Mouse (Mus musculus): ENCODE data around the gene Dapk2. TPM values are rescaled to one million over a fixed set of nuclear protein-coding genes. Genes with fewer than 3 reads are reported as not detected.

The Dapk2 gene
- polyA plus RNA-seq, 1 experiment from 2014 or later, result 6.0 TPM

GRCm38 (mm10) chr9:66239173-66239572, 81.2 kb downstream of the Dapk2 start:
- H3K9ac ChIP-seq, result no peak overlapping the region
- no peaks in the 10 kb centered on the region for H3K9me3 ChIP-seq
- no peak for ATAC-seq (ENCODE audit: insufficient number of reproducible peaks, insufficient read depth, low FRiP score, low TSS enrichment)
- H3K4me3 ChIP-seq, result no peak overlapping the region
- 54% methylated on average over 7 of the region's 7 CpGs for WGBS
- no peak overlapping the region for H3K4me2 ChIP-seq (replicated peaks)
- H3K27me3 ChIP-seq, result no peaks in the 10 kb centered on the region
- no peak overlapping the region for H3K27ac ChIP-seq
- no peaks in the 10 kb centered on the region for H3K4me1 ChIP-seq
- no peaks in the 10 kb centered on the region for H3K36me3 ChIP-seq

- Histone ChIP-seq H3K4me3 (no peak overlapping the region), H3K27ac (no peak overlapping the region), H3K36me3 (no peaks in the 10 kb centered on the region), H3K9ac (no peak overlapping the region), H3K4me2 (replicated peaks) (no peak overlapping the region), H3K27me3 (no peaks in the 10 kb centered on the region), H3K9me3 (no peaks in the 10 kb centered on the region), H3K4me1 (no peaks in the 10 kb centered on the region)
- ATAC-seq (ENCODE audit: insufficient number of reproducible peaks, insufficient read depth, low FRiP score, low TSS enrichment), result no peak
- WGBS, result 64% methylated on average over 3 of the region's 3 CpGs
Observed at GRCm38 (mm10) chr9:66239691-66240090, 81.7 kb downstream of the Dapk2 start.

DNA sequence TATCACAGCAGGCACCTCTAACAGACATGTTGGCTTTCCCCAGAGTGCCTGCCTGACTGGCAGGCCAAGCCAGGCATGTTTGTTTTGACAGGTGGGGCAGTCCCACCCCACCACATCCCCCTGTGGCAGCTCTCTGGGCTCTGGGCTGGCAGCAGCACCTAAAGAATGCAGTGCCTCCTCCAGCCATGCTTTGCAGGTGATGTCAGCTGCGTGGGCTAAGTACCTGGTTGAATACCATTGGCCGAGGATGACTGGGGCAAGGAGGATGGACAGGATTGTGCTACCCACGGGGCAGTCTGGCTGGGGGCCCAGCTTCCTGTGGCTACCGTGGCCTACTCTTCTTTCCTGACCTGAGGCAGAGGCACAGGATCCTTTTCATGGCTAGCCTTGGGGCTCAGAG, 82.5 kb downstream of the Dapk2 start:
- Histone ChIP-seq H3K27me3 (no peaks in the 10 kb centered on the region), H3K4me1 (no peaks in the 10 kb centered on the region), H3K4me3 (no peak overlapping the region), H3K9me3 (no peaks in the 10 kb centered on the region), H3K27ac (no peak overlapping the region), H3K4me2 (replicated peaks) (no peak overlapping the region), H3K36me3 (no peaks in the 10 kb centered on the region), H3K9ac (no peak overlapping the region)
- 43% methylated on average over 4 of the region's 4 CpGs for WGBS
- no peak for ATAC-seq (ENCODE audit: insufficient number of reproducible peaks, insufficient read depth, low FRiP score, low TSS enrichment)

DNA sequence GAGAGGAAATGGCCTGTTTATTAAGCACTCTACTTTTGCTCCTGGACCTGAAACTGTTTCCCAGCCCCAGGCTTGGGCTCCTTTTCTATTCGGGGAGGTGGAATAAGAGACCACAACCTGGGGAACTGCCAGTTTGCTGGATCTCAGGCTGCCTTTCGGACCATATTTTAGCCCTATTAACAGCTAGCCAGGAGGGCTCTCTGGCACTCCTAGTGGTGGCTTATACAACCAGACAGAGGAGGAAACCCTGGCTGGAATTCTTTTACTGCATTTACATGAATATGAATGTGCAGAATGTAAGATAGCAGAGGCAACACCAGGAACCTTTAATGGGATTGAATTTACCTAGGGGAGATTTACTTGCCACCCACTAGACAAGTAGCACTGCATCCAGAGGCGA, 83.0 kb downstream of the Dapk2 start:
- no peak for ATAC-seq (ENCODE audit: insufficient number of reproducible peaks, insufficient read depth, low FRiP score, low TSS enrichment)
- 53% methylated on average over 3 of the region's 3 CpGs for WGBS
- H3K36me3 ChIP-seq, result no peaks in the 10 kb centered on the region
- no peak overlapping the region for H3K4me2 ChIP-seq (replicated peaks)
- no peaks in the 10 kb centered on the region for H3K27me3 ChIP-seq
- no peak overlapping the region for H3K27ac ChIP-seq
- H3K9me3 ChIP-seq, result no peaks in the 10 kb centered on the region
- no peaks in the 10 kb centered on the region for H3K4me1 ChIP-seq
- no peak overlapping the region for H3K4me3 ChIP-seq
- no peak overlapping the region for H3K9ac ChIP-seq

- no peak overlapping the region for H3K9ac ChIP-seq
- WGBS, result 86% methylated on average over 4 of the region's 4 CpGs
- no peak overlapping the region for H3K4me3 ChIP-seq
- H3K27me3 ChIP-seq, result no peaks in the 10 kb centered on the region
- no peaks in the 10 kb centered on the region for H3K9me3 ChIP-seq
- no peak overlapping the region for H3K4me2 ChIP-seq (replicated peaks)
- H3K27ac ChIP-seq, result no peak overlapping the region
- ATAC-seq (ENCODE audit: insufficient number of reproducible peaks, insufficient read depth, low FRiP score, low TSS enrichment), result no peak
- H3K4me1 ChIP-seq, result no peaks in the 10 kb centered on the region
- no peaks in the 10 kb centered on the region for H3K36me3 ChIP-seq
Observed at GRCm38 (mm10) chr9:66241722-66242121, 83.7 kb downstream of the Dapk2 start.

GRCm38 (mm10) chr9:66243240-66243639, 85.2 kb downstream of the Dapk2 start:
- no peaks in the 10 kb centered on the region for H3K9me3 ChIP-seq
- no peaks in the 10 kb centered on the region for H3K36me3 ChIP-seq
- no peak overlapping the region for H3K4me3 ChIP-seq
- no peaks in the 10 kb centered on the region for H3K27me3 ChIP-seq
- no peak overlapping the region for H3K4me2 ChIP-seq (replicated peaks)
- H3K4me1 ChIP-seq, result no peaks in the 10 kb centered on the region
- ATAC-seq (ENCODE audit: insufficient number of reproducible peaks, insufficient read depth, low FRiP score, low TSS enrichment), result no peak
- no peak overlapping the region for H3K9ac ChIP-seq
- H3K27ac ChIP-seq, result no peak overlapping the region
- 63% methylated on average over 4 of the region's 4 CpGs for WGBS

DNA sequence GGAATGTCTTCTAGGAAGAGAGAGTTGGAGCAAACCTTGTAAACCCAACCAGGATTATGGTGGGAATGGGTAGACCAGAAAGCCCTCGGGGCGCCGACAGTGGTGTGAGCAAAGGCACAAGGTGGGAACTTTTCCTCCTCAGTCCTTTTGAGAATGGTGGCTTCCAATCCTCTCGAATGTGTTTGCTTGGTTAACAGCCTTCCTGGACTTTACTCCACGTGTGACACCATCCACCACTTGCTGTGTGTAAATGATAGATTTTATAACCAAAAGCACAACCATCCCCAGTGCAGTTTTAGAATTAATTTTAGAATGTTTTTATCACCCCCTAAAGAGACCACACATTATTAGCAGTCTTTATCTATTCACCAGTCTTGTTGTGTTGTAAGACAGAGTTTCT, 86.1 kb downstream of the Dapk2 start:
- 87% methylated on average over 5 of the region's 5 CpGs for WGBS
- no peaks in the 10 kb centered on the region for H3K27me3 ChIP-seq
- no peak overlapping the region for H3K9ac ChIP-seq

GRCm38 (mm10) chr9:66245707-66246106, 87.7 kb downstream of the Dapk2 start:
- peaks cover under 1% of the 10 kb centered on the region for H3K4me1 ChIP-seq
- no peak overlapping the region for H3K9ac ChIP-seq
- no peak overlapping the region for H3K4me3 ChIP-seq
- no peaks in the 10 kb centered on the region for H3K27me3 ChIP-seq
- no peak for ATAC-seq (ENCODE audit: insufficient number of reproducible peaks, insufficient read depth, low FRiP score, low TSS enrichment)
- H3K9me3 ChIP-seq, result no peaks in the 10 kb centered on the region
- H3K36me3 ChIP-seq, result no peaks in the 10 kb centered on the region
- H3K4me2 ChIP-seq (replicated peaks), result no peak overlapping the region
- H3K27ac ChIP-seq, result no peak overlapping the region
- 29% methylated on average over 4 of the region's 4 CpGs for WGBS

More for the DNA sequence above, 86.1 kb downstream of the Dapk2 start:
- Histone ChIP-seq H3K4me3 (no peak overlapping the region), H3K9me3 (no peaks in the 10 kb centered on the region), H3K4me1 (no peaks in the 10 kb centered on the region), H3K27ac (no peak overlapping the region), H3K4me2 (replicated peaks) (no peak overlapping the region), H3K36me3 (no peaks in the 10 kb centered on the region)
- ATAC-seq (ENCODE audit: insufficient number of reproducible peaks, insufficient read depth, low FRiP score, low TSS enrichment), result no peak

DNA sequence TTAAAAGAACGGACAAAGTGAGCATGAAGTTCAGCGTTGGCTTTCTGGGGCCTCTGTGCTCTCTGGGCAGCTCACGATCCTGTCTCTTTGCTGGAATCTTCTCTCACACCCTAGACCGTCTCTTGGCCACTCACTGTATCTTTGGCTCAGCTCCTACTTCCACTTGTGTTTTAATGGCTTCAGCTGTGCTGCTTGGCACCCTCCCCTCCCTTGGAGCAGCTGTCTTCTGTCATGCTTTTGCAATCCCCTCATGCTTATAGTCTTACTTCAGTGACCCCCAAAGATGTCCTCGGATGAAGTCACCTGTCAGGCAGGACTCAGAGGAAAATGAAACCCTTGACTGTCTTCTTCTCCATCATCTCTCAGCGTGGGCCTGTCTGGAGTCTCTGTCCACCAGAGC, 91.3 kb downstream of the Dapk2 start:
- peaks cover 12% of the 10 kb centered on the region for H3K4me1 ChIP-seq
- no peak overlapping the region for H3K27ac ChIP-seq
- 84% methylated on average over 6 of the region's 6 CpGs for WGBS
- H3K36me3 ChIP-seq, result no peaks in the 10 kb centered on the region
- H3K9me3 ChIP-seq, result no peaks in the 10 kb centered on the region
- H3K4me2 ChIP-seq (replicated peaks), result no peak overlapping the region
- no peak overlapping the region for H3K9ac ChIP-seq
- no peak for ATAC-seq (ENCODE audit: insufficient number of reproducible peaks, insufficient read depth, low FRiP score, low TSS enrichment)
- no peak overlapping the region for H3K4me3 ChIP-seq
- H3K27me3 ChIP-seq, result no peaks in the 10 kb centered on the region

GRCm38 (mm10) chr9:66251159-66251691, 93.2 kb downstream of the Dapk2 start:
- ATAC-seq (ENCODE audit: insufficient number of reproducible peaks, insufficient read depth, low FRiP score, low TSS enrichment), result no peak
- WGBS, result 9% methylated on average over 6 of the region's 6 CpGs
- H3K27ac ChIP-seq, result no peak overlapping the region

DNA sequence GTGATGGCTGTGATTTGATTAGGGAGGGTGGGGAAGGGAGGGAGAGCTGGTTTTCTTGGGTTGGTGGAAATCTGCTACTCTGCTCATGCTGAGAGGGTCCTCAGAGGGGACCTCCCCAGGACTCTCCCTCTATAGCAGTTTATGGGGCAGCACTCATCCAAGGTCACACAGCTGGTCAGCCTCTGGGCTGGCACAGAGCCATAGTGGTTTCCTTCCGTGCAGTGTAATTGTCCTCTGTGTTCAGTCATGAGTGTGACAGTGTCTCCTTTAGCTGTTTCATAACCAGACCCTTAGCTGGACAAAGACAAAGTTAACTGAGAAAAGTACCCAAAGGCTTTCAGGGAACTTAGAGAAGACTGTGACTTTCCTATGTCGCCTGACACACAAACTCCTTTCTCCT, 103.7 kb downstream of the Dapk2 start:
- no peaks in the 10 kb centered on the region for H3K27me3 ChIP-seq
- no peaks in the 10 kb centered on the region for H3K4me1 ChIP-seq
- H3K4me3 ChIP-seq, result no peak overlapping the region
- no peaks in the 10 kb centered on the region for H3K36me3 ChIP-seq
- H3K27ac ChIP-seq, result no peak overlapping the region
- no peak overlapping the region for H3K9ac ChIP-seq
- H3K4me2 ChIP-seq (replicated peaks), result no peak overlapping the region
- 71% methylated on average over 2 of the region's 2 CpGs for WGBS
- no peak for ATAC-seq (ENCODE audit: insufficient number of reproducible peaks, insufficient read depth, low FRiP score, low TSS enrichment)
- no peaks in the 10 kb centered on the region for H3K9me3 ChIP-seq

More at GRCm38 (mm10) chr9:66251159-66251691, 93.2 kb downstream of the Dapk2 start:
- no peak overlapping the region for H3K4me3 ChIP-seq
- H3K36me3 ChIP-seq, result no peaks in the 10 kb centered on the region
- H3K27me3 ChIP-seq, result no peaks in the 10 kb centered on the region
- peaks cover 12% of the 10 kb centered on the region for H3K4me1 ChIP-seq
- no peaks in the 10 kb centered on the region for H3K9me3 ChIP-seq
- no peak overlapping the region for H3K4me2 ChIP-seq (replicated peaks)
- H3K9ac ChIP-seq, result no peak overlapping the region

- H3K9me3 ChIP-seq, result no peaks in the 10 kb centered on the region
- WGBS, result 79% methylated on average over 2 of the region's 2 CpGs
- no peak overlapping the region for H3K4me2 ChIP-seq (replicated peaks)
- H3K36me3 ChIP-seq, result no peaks in the 10 kb centered on the region
- no peak overlapping the region for H3K27ac ChIP-seq
- no peak for ATAC-seq (ENCODE audit: insufficient number of reproducible peaks, insufficient read depth, low FRiP score, low TSS enrichment)
- H3K27me3 ChIP-seq, result no peaks in the 10 kb centered on the region
- no peak overlapping the region for H3K9ac ChIP-seq
- no peak overlapping the region for H3K4me3 ChIP-seq
- no peaks in the 10 kb centered on the region for H3K4me1 ChIP-seq
Observed at GRCm38 (mm10) chr9:66263701-66264100, 105.7 kb downstream of the Dapk2 start.

- no peaks in the 10 kb centered on the region for H3K9me3 ChIP-seq
- 64% methylated on average over 2 of the region's 2 CpGs for WGBS
- no peak overlapping the region for H3K4me3 ChIP-seq
- H3K27ac ChIP-seq, result no peak overlapping the region
- ATAC-seq (ENCODE audit: insufficient number of reproducible peaks, insufficient read depth, low FRiP score, low TSS enrichment), result no peak
- no peak overlapping the region for H3K9ac ChIP-seq
- no peaks in the 10 kb centered on the region for H3K36me3 ChIP-seq
- H3K4me1 ChIP-seq, result no peaks in the 10 kb centered on the region
- H3K4me2 ChIP-seq (replicated peaks), result no peak overlapping the region
- no peaks in the 10 kb centered on the region for H3K27me3 ChIP-seq
Observed at GRCm38 (mm10) chr9:66265645-66266044, 107.6 kb downstream of the Dapk2 start.
